Mouse (Mus musculus): Measurements from ENCODE around the gene Limk2. TPM values are rescaled to one million over a fixed set of nuclear protein-coding genes. Genes with fewer than 3 reads are reported as not detected.

Gene Limk2
- polyA plus RNA-seq, 1 experiment from 2014 or later, result 193 TPM

GRCm38 (mm10) chr11:3382602-3383594 is 26.1 kb downstream of the Limk2 start:
- H3K4me3 ChIP-seq, result no peak overlapping the region
- H3K27ac ChIP-seq, result no peak overlapping the region
- H3K4me1 ChIP-seq, result no peaks in the 10 kb centered on the region
- 81% methylated on average over 5 of the region's 5 CpGs for WGBS
- no peaks in the 10 kb centered on the region for H3K27me3 ChIP-seq (replicated peaks)
- no peak overlapping the region for H3K4me2 ChIP-seq
- H3K36me3 ChIP-seq (replicated peaks), result no peaks in the 10 kb centered on the region
- ATAC-seq (replicated peaks), result no peak
- no peaks in the 10 kb centered on the region for H3K9me3 ChIP-seq
- H3K9ac ChIP-seq, result no peak overlapping the region

GRCm38 (mm10) chr11:3381148-3381814 is 27.7 kb downstream of the Limk2 start:
- H3K4me1 ChIP-seq, result no peaks in the 10 kb centered on the region

GRCm38 (mm10) chr11:3379427-3379826 is 29.6 kb downstream of the Limk2 start:
- no peaks in the 10 kb centered on the region for H3K9me3 ChIP-seq
- ATAC-seq (replicated peaks), result no peak

More at GRCm38 (mm10) chr11:3381148-3381814, 27.7 kb downstream of the Limk2 start:
- no peak overlapping the region for H3K9ac ChIP-seq
- H3K9me3 ChIP-seq, result no peaks in the 10 kb centered on the region
- H3K27ac ChIP-seq, result no peak overlapping the region
- H3K4me2 ChIP-seq, result no peak overlapping the region
- no peak for ATAC-seq (replicated peaks)
- H3K4me3 ChIP-seq, result no peak overlapping the region
- no peaks in the 10 kb centered on the region for H3K27me3 ChIP-seq (replicated peaks)
- H3K36me3 ChIP-seq (replicated peaks), result no peaks in the 10 kb centered on the region
- WGBS, result 94% methylated on average over 6 of the region's 6 CpGs

GRCm38 (mm10) chr11:3374741-3375140 is 34.2 kb downstream of the Limk2 start:
- 75% methylated on average over 12 of the region's 12 CpGs for WGBS
- H3K9me3 ChIP-seq, result no peaks in the 10 kb centered on the region
- no peaks in the 10 kb centered on the region for H3K36me3 ChIP-seq (replicated peaks)
- 0 out of 2 replicates have a peak overlapping the region, but pooled peaks have one; percentile 6 for H3K4me2 ChIP-seq
- ATAC-seq (replicated peaks), result no peak
- H3K27ac ChIP-seq, result peak overlapping the region; percentile 57; the same call in 1 of the 2 replicates
- no peak overlapping the region for H3K9ac ChIP-seq
- H3K4me3 ChIP-seq, result no peak overlapping the region
- H3K4me1 ChIP-seq, result peaks cover 32% of the 10 kb centered on the region
- H3K27me3 ChIP-seq (replicated peaks), result no peaks in the 10 kb centered on the region

More at GRCm38 (mm10) chr11:3379427-3379826, 29.6 kb downstream of the Limk2 start:
- Histone ChIP-seq H3K4me3 (no peak overlapping the region), H3K27me3 (replicated peaks) (no peaks in the 10 kb centered on the region), H3K4me2 (no peak overlapping the region), H3K27ac (no peak overlapping the region), H3K9ac (no peak overlapping the region), H3K36me3 (replicated peaks) (no peaks in the 10 kb centered on the region), H3K4me1 (peaks cover 5% of the 10 kb centered on the region)
- WGBS, result 86% methylated on average over 4 of the region's 4 CpGs

GRCm38 (mm10) chr11:3374293-3374645 is 34.7 kb downstream of the Limk2 start:
- H3K4me3 ChIP-seq, result no peak overlapping the region
- peak overlapping the region; percentile 57 for H3K27ac ChIP-seq
- H3K9me3 ChIP-seq, result no peaks in the 10 kb centered on the region
- WGBS, result 4% methylated on average over 7 of the region's 7 CpGs
- no peaks in the 10 kb centered on the region for H3K36me3 ChIP-seq (replicated peaks)
- no peak overlapping the region for H3K9ac ChIP-seq
- peaks cover 37% of the 10 kb centered on the region for H3K4me1 ChIP-seq
- H3K4me2 ChIP-seq, result peak overlapping the region; percentile 6; the same call in 1 of the 2 replicates
- ATAC-seq (replicated peaks), result no peak
- no peaks in the 10 kb centered on the region for H3K27me3 ChIP-seq (replicated peaks)

- no peak for ATAC-seq (replicated peaks)
- Histone ChIP-seq H3K36me3 (replicated peaks) (no peaks in the 10 kb centered on the region), H3K4me2 (peak overlapping the region; percentile 6; the same call in 1 of the 2 replicates), H3K27me3 (replicated peaks) (no peaks in the 10 kb centered on the region), H3K27ac (peak overlapping the region; percentile 57), H3K4me3 (no peak overlapping the region), H3K9ac (no peak overlapping the region), H3K9me3 (no peaks in the 10 kb centered on the region), H3K4me1 (peaks cover 42% of the 10 kb centered on the region)
- 25% methylated on average over 7 of the region's 7 CpGs for WGBS
Measured at GRCm38 (mm10) chr11:3373591-3374292, 35.2 kb downstream of the Limk2 start.

GRCm38 (mm10) chr11:3371599-3372295 is 37.2 kb downstream of the Limk2 start:
- no peaks in the 10 kb centered on the region for H3K27me3 ChIP-seq (replicated peaks)
- ATAC-seq (replicated peaks), result peak; percentile 62
- no peaks in the 10 kb centered on the region for H3K9me3 ChIP-seq
- no peaks in the 10 kb centered on the region for H3K36me3 ChIP-seq (replicated peaks)
- peak overlapping the region; percentile 75 for H3K4me2 ChIP-seq
- peak overlapping the region; percentile 81 for H3K4me3 ChIP-seq
- 18% methylated on average over 7 of the region's 7 CpGs for WGBS
- peaks cover 58% of the 10 kb centered on the region for H3K4me1 ChIP-seq
- peak overlapping the region; percentile 92 for H3K27ac ChIP-seq
- peak overlapping the region; percentile 87 for H3K9ac ChIP-seq

- Histone ChIP-seq H3K27ac (peak overlapping the region; percentile 92), H3K9me3 (no peaks in the 10 kb centered on the region), H3K4me1 (peaks cover 58% of the 10 kb centered on the region), H3K27me3 (replicated peaks) (no peaks in the 10 kb centered on the region), H3K36me3 (replicated peaks) (no peaks in the 10 kb centered on the region), H3K4me2 (peak overlapping the region; percentile 75), H3K9ac (peak overlapping the region; percentile 87), H3K4me3 (peak overlapping the region; percentile 81)
- WGBS, result 1% methylated on average over 27 of the region's 27 CpGs
- peak; percentile 98 for ATAC-seq (replicated peaks)
Measured at GRCm38 (mm10) chr11:3370928-3371598, 37.9 kb downstream of the Limk2 start.

GRCm38 (mm10) chr11:3370162-3370561 is 38.8 kb downstream of the Limk2 start:
- H3K4me1 ChIP-seq, result peaks cover 58% of the 10 kb centered on the region

GRCm38 (mm10) chr11:3369449-3369848 is 39.5 kb downstream of the Limk2 start:
- Histone ChIP-seq H3K27me3 (replicated peaks) (no peaks in the 10 kb centered on the region), H3K9ac (peak overlapping the region; percentile 87; the same call in 1 of the 2 replicates), H3K9me3 (no peaks in the 10 kb centered on the region), H3K36me3 (replicated peaks) (no peaks in the 10 kb centered on the region), H3K4me2 (peak overlapping the region; percentile 75), H3K4me1 (peaks cover 53% of the 10 kb centered on the region), H3K27ac (no peak overlapping the region), H3K4me3 (peak overlapping the region; percentile 81; the same call in 1 of the 2 replicates)
- WGBS, result 75% methylated on average over 5 of the region's 5 CpGs
- ATAC-seq (replicated peaks), result no peak

More at GRCm38 (mm10) chr11:3370162-3370561, 38.8 kb downstream of the Limk2 start:
- H3K4me2 ChIP-seq, result peak overlapping the region; percentile 75
- no peak for ATAC-seq (replicated peaks)
- no peaks in the 10 kb centered on the region for H3K27me3 ChIP-seq (replicated peaks)
- peak overlapping the region; percentile 92; the same call in 1 of the 2 replicates for H3K27ac ChIP-seq
- H3K4me3 ChIP-seq, result peak overlapping the region; percentile 81
- H3K9ac ChIP-seq, result peak overlapping the region; percentile 87
- H3K36me3 ChIP-seq (replicated peaks), result no peaks in the 10 kb centered on the region
- no peaks in the 10 kb centered on the region for H3K9me3 ChIP-seq
- 69% methylated on average over 2 of the region's 2 CpGs for WGBS

- Histone ChIP-seq H3K4me3 (peak overlapping the region; percentile 81; the same call in 1 of the 2 replicates), H3K9ac (peak overlapping the region; percentile 7; the same call in 1 of the 2 replicates), H3K36me3 (replicated peaks) (no peaks in the 10 kb centered on the region), H3K27ac (no peak overlapping the region), H3K4me2 (peak overlapping the region; percentile 75), H3K4me1 (peaks cover 49% of the 10 kb centered on the region), H3K27me3 (replicated peaks) (no peaks in the 10 kb centered on the region), H3K9me3 (no peaks in the 10 kb centered on the region)
- WGBS, result 66% methylated on average over 7 of the region's 7 CpGs
- ATAC-seq (replicated peaks), result no peak
Measured at GRCm38 (mm10) chr11:3368983-3369382, 40.0 kb downstream of the Limk2 start.
